Mouse (Mus musculus): ENCODE measurements around the gene Col4a3bp.

DNA sequence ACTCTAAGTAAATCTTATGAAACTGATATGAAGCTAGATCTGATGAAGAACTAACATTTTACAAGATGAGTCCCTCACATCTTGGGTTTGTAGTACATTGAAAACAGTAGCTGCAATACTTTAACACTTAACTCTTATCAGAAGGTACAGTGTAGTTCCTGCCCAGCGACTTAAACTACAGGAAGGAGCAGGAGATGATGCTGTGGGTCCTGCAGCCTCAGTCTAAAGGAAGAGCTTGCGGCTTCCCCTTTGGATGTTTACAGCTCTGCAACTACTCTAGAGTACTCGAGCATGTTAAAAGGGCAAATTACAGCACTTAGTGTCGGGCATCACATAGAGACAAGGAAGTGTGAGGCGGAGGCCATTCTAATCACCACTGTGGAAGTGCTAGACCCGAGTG, 36.1 kb upstream of the Col4a3bp start:
- TF ChIP-seq ZC3H11A (IDR thresholded peaks at IDR 0.05; ENCODE audit: borderline replicate concordance, low read depth, low read length) (no peak), CHD2 (IDR thresholded peaks at IDR 0.05; ENCODE audit: low read depth, low read length) (no peak), ZNF384 (IDR thresholded peaks at IDR 0.05; ENCODE audit: low read depth, low read length) (no peak), MAFK (IDR thresholded peaks at IDR 0.05; ENCODE audit: insufficient read depth, low read depth, low read length) (no peak)
